Mouse (Mus musculus): Measurements from ENCODE around the gene Stk39.

DNA sequence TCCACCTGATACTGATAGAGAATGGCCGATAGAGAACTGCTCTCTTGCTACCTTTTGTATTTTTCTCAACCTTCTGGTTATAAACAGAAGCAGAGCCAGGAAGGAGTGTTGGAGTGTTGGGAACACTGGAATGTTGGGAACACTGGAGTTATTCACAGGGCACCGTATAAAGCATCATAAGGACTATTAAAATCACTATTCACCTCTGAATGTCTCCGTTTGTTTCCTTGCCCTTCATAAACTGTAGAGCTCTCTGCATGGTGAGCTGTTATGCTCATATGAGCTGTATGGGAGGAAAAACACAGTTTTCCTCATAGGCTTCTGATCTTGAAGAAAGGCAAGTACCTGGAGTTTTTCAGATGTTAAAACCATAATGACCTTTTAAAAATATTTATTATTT is 295.6 kb downstream of the Stk39 start:
- TF ChIP-seq POLR2A (IDR thresholded peaks at IDR 0.05; ENCODE audit: insufficient read depth, low read depth, low read length) (no peak), CTCF (IDR thresholded peaks at IDR 0.05; ENCODE audit: insufficient read depth, low read depth, low read length) (no peak)

All from olfactory bulb, adult 2 months (tissue).